Mouse (Mus musculus) liver, embryonic 16.5 days (tissue): ENCODE measurements around the gene Frg2f1. TPM values are rescaled to one million over a fixed set of nuclear protein-coding genes. Genes with fewer than 3 reads are reported as not detected.

Experiments
- ATAC-seq: fragments of 200-750 bp; cut with Nextera tagmentation; 2 replicates; pipeline ENCODE4 v1.8.0; 2017; ENCODE audit warnings: low read depth, mild to moderate bottlenecking, moderate number of reproducible peaks, moderate library complexity
- H3K27ac ChIP-seq: fragments of 300-500 bp; sonication (generic); 2 replicates; pipeline ENCODE4 v1.5.1; 2014; ENCODE audit warnings: mild to moderate bottlenecking, low read length
- H3K27me3 ChIP-seq: fragments of 300-500 bp; sonication (generic); 2 replicates; pipeline ENCODE4 v1.6.1; 2014; ENCODE audit warnings: low read depth, low read length, mixed read lengths; ENCODE audit not compliant: control insufficient read depth, insufficient read depth
- H3K36me3 ChIP-seq: fragments of 300-500 bp; sonication (generic); 2 replicates; pipeline ENCODE4 v1.6.1; 2014; ENCODE audit warnings: mild to moderate bottlenecking; ENCODE audit not compliant: control insufficient read depth, insufficient read depth
- H3K4me1 ChIP-seq: fragments of 300-500 bp; sonication (generic); 2 replicates; pipeline ENCODE4 v1.6.1; 2014; ENCODE audit warnings: low read depth, low read length, mixed read lengths; ENCODE audit not compliant: control insufficient read depth
- H3K4me2 ChIP-seq: fragments of 300-500 bp; sonication (generic); 2 replicates; pipeline ENCODE4 v1.6.1; 2014; ENCODE audit warnings: low read depth, low read length, mixed read lengths
- H3K4me3 ChIP-seq: fragments of 300-500 bp; sonication (generic); 2 replicates; pipeline ENCODE4 v1.5.1; 2014; ENCODE audit warnings: low read depth, mild to moderate bottlenecking, low read length
- H3K9ac ChIP-seq: fragments of 300-500 bp; sonication (generic); 2 replicates; pipeline ENCODE4 v1.6.1; 2014; ENCODE audit warnings: low read depth, low read length
- H3K9me3 ChIP-seq: fragments of 300-500 bp; sonication (generic); replicated peaks from 2 replicates; pipeline ENCODE4 v1.6.1; 2016; ENCODE audit warnings: low read length; ENCODE audit not compliant: control insufficient read depth
- WGBS: fragments of 180-500 bp; shearing (Covaris S2); extraction: QIAGEN DNeasy Blood & Tissue Kit; methylation state at CpG from one replicate; pipeline ENCODE4 v1.1.7; 2014; ENCODE audit not compliant: insufficient replicate concordance; 5-methylcytosine and 5-hydroxymethylcytosine counted together
- polyA plus RNA-seq: library from polyadenylated mRNA; unstranded; fragments of >200 nt; fragmentation: Nextera tagmentation; extraction: Ambion mirVana; gene quantifications from 2 replicates; pipeline ENCODE4 v1.2.1, GENCODE M21; 2015

The Frg2f1 gene
- polyA plus RNA-seq, 1 experiment from 2014 or later, result 1.4 TPM

- ATAC-seq, result no peak
- WGBS, result 56% methylated on average over 4 of the region's 4 CpGs
Measured at GRCm38 (mm10) chr4:119523575-119523974, 15.8 kb downstream of the Frg2f1 start.

DNA sequence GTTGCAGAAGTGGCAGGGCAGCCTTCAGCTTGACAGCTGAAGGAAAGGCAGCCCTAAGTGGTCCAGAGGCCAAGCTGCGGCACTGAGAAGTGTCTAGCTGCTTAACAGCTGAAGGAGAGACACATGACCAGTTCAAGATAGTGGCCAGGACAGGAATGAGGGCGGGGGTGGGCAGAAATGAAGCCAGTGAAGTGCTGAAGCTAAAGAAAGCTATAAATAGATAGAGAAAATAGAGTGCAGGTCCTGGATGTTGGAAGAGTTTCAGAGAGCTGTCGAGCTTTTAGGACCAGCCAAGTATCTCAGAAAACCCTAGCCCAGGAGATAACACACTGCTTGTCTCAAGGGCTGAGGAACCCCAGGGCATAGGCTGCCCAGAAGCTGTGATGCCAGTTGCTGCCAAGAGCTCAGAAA, 26.6 kb downstream of the Frg2f1 start:
- H3K9me3 ChIP-seq, result no peaks in the 10 kb centered on the region
- H3K27me3 ChIP-seq, result no peaks in the 10 kb centered on the region
- no peak overlapping the region for H3K27ac ChIP-seq
- H3K36me3 ChIP-seq, result no peaks in the 10 kb centered on the region
- no peaks in the 10 kb centered on the region for H3K4me1 ChIP-seq
- H3K9ac ChIP-seq, result no peak overlapping the region
- whole genome bisulfite sequencing, result 47% methylated on average over 3 of the region's 3 CpGs
- no peak overlapping the region for H3K4me2 ChIP-seq
- ATAC-seq, result no peak
- H3K4me3 ChIP-seq, result no peak overlapping the region

More at GRCm38 (mm10) chr4:119523575-119523974, 15.8 kb downstream of the Frg2f1 start:
- Histone ChIP-seq H3K36me3 (no peaks in the 10 kb centered on the region), H3K4me2 (no peak overlapping the region), H3K9me3 (no peaks in the 10 kb centered on the region), H3K4me3 (no peak overlapping the region), H3K27ac (no peak overlapping the region), H3K4me1 (no peaks in the 10 kb centered on the region), H3K27me3 (no peaks in the 10 kb centered on the region), H3K9ac (no peak overlapping the region)

DNA sequence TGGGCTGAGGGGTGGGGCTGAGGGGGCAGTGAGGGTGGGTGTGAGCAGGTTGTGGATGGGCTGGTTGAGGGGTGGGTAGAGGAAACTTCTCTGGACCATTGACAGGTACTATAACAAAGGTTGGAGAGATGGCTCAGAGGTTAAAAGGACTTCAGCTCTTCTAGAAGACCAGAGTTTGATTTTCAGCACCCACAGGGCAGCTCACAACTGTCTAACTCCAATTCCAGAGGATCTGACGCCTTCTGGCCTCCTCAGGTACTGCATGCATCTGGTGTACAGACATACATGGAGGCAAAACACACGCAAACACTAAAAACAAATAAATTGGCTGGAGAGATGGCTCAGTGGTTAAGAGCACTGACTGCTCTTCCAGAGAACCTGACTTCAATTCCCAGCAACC, 27.7 kb downstream of the Frg2f1 start:
- Histone ChIP-seq H3K36me3 (no peaks in the 10 kb centered on the region), H3K27ac (no peak overlapping the region), H3K4me3 (no peak overlapping the region), H3K9ac (no peak overlapping the region), H3K27me3 (no peaks in the 10 kb centered on the region), H3K4me2 (no peak overlapping the region), H3K9me3 (no peaks in the 10 kb centered on the region), H3K4me1 (no peaks in the 10 kb centered on the region)
- 46% methylated on average over 2 of the region's 2 CpGs for WGBS
- ATAC-seq, result no peak

- no peak overlapping the region for H3K9ac ChIP-seq
- ATAC-seq, result no peak
- no peak overlapping the region for H3K27ac ChIP-seq
Measured at GRCm38 (mm10) chr4:119498319-119498848, 40.9 kb downstream of the Frg2f1 start.

GRCm38 (mm10) chr4:119492933-119493327, 46.4 kb downstream of the Frg2f1 start:
- Histone ChIP-seq H3K9ac (no peak overlapping the region), H3K4me3 (peak overlapping the region; percentile 48), H3K4me1 (no peaks in the 10 kb centered on the region), H3K4me2 (peak overlapping the region; percentile 60; the same call in 1 of the 2 replicates), H3K27ac (no peak overlapping the region), H3K27me3 (peaks cover 25% of the 10 kb centered on the region), H3K36me3 (no peaks in the 10 kb centered on the region), H3K9me3 (no peaks in the 10 kb centered on the region)
- no peak for ATAC-seq
- 33% methylated on average over 10 of the region's 10 CpGs for WGBS

More at GRCm38 (mm10) chr4:119498319-119498848, 40.9 kb downstream of the Frg2f1 start:
- Histone ChIP-seq H3K27me3 (no peaks in the 10 kb centered on the region; the same call in none of the 2 replicates), H3K4me1 (no peaks in the 10 kb centered on the region), H3K4me3 (no peak overlapping the region), H3K4me2 (no peak overlapping the region), H3K36me3 (no peaks in the 10 kb centered on the region), H3K9me3 (no peaks in the 10 kb centered on the region)
- WGBS, result 50% methylated on average over 5 of the region's 5 CpGs

- peaks cover 25% of the 10 kb centered on the region for H3K27me3 ChIP-seq
- peak; percentile 35; the same call in 1 of the 2 replicates for ATAC-seq
Measured at GRCm38 (mm10) chr4:119492291-119492932, 46.9 kb downstream of the Frg2f1 start, which contains the start of gene Rimkla. TSS of gene Rimkla (minus strand) at chr4:119492628.

DNA sequence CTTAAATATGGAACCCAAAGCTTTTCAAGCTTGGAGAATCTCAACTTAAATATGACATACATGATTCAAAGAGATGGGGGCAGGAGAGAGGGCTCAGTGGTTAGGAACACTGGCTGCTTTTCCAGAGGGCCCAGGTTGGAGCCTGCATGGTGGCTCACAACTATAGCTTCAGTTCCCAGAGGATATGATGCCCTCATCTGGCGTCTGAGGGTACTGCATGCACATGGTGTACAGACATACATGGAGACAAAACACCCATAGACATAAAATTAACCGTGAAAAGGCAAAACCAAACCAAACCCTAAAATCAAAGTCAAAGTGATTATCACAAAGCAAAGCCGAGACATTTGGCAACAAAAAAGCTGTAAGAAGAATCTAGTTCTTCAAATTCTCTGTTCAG, 48.5 kb downstream of the Frg2f1 start:
- H3K9me3 ChIP-seq, result no peaks in the 10 kb centered on the region
- peaks cover 25% of the 10 kb centered on the region for H3K27me3 ChIP-seq
- 54% methylated on average over 3 of the region's 3 CpGs for WGBS
- H3K36me3 ChIP-seq, result no peaks in the 10 kb centered on the region
- H3K27ac ChIP-seq, result no peak overlapping the region
- H3K9ac ChIP-seq, result no peak overlapping the region
- H3K4me3 ChIP-seq, result no peak overlapping the region
- no peak overlapping the region for H3K4me2 ChIP-seq
- H3K4me1 ChIP-seq, result no peaks in the 10 kb centered on the region
- no peak for ATAC-seq

More at GRCm38 (mm10) chr4:119492291-119492932, 46.9 kb downstream of the Frg2f1 start, which contains the start of gene Rimkla:
- H3K27ac ChIP-seq, result no peak within 1 kb of the TSS
- H3K4me2 ChIP-seq, result peak within 1 kb of the TSS; percentile 60
- peak within 1 kb of the TSS; percentile 48 for H3K4me3 ChIP-seq
- no peaks in the 10 kb centered on the region for H3K36me3 ChIP-seq
- no peak within 1 kb of the TSS for H3K9ac ChIP-seq
- no peaks in the 10 kb centered on the region for H3K4me1 ChIP-seq
- H3K9me3 ChIP-seq, result no peaks in the 10 kb centered on the region
- WGBS, result under 1% methylated on average over 73 of the region's 77 CpGs

DNA sequence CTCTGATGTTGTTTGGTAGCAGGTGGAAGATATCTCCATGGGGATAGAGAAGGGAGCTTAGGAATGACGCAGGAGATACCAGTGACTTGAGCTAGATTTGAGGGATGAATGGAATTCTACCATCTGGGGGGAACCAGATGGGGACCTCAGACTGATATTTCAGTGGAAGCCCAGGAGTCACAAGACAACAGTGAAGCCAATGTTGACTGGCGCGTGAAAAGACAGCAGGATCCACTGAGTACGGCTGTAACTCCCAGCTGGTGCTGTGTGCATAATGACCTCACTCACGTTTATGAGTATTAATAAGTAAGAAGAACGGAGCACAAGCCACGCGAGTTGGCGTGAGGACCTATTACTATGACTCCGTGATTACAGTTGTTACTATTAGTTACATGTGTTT, 49.7 kb downstream of the Frg2f1 start:
- no peaks in the 10 kb centered on the region for H3K9me3 ChIP-seq
- WGBS, result 81% methylated on average over 10 of the region's 10 CpGs
- no peaks in the 10 kb centered on the region for H3K4me1 ChIP-seq
- peaks cover 25% of the 10 kb centered on the region for H3K27me3 ChIP-seq
- ATAC-seq, result no peak
- no peak overlapping the region for H3K9ac ChIP-seq
- no peak overlapping the region for H3K4me3 ChIP-seq
- no peak overlapping the region for H3K4me2 ChIP-seq
- H3K36me3 ChIP-seq, result no peaks in the 10 kb centered on the region
- H3K27ac ChIP-seq, result no peak overlapping the region

DNA sequence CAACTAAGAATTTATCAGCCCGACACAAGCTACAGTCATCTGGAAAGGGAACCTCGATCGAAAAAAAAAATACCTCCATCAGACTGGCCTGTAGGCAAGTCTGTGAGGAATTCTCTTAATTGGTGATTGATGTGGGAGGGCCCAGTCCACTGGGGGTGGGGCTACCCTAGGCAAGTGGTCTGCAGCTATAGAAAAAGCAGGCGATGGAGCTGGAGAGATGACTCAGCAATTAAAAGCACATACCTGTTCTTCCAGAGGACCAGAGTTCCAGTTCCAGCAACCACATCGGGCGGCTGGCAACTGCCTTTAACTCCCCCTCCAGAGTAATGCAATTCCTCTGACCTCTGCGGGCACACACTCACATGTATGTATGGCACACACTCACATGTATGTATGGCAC, 54.4 kb downstream of the Frg2f1 start:
- Histone ChIP-seq H3K4me1 (no peaks in the 10 kb centered on the region), H3K4me2 (no peak overlapping the region), H3K4me3 (no peak overlapping the region), H3K9ac (no peak overlapping the region), H3K27me3 (no peaks in the 10 kb centered on the region), H3K36me3 (no peaks in the 10 kb centered on the region), H3K9me3 (no peaks in the 10 kb centered on the region), H3K27ac (no peak overlapping the region)
- WGBS, result 66% methylated on average over 7 of the region's 7 CpGs
- ATAC-seq, result no peak
